Mouse (Mus musculus): ENCODE results near the gene Mid2.

DNA sequence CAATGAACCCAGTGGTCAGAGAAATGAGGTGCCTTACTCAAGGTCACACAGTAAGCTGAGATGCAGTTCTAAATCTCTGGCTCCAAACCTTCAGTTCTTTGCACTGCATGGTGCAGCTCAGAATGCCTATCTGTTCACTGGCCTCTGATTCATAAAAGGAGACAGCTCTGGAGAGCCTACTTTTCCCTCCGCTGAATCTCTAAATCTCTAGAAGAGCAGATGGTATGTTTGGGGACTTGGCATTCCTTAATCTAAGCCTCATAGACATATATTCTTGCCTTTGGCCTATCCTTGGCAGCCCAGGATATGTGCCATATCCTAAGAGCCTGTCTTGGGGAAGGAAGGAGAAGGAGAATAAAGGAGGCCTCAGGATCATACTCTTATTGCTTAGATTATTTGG lies 38.8 kb downstream of the Mid2 start:
- TF ChIP-seq CTCF (conservative IDR thresholded peaks at IDR 0.05; ENCODE audit: insufficient read depth, insufficient read length, low read depth, low read length) (no peak), POLR2A (IDR thresholded peaks at IDR 0.05; ENCODE audit: low read depth, low read length) (no peak)
